Mouse (Mus musculus) liver, embryonic 14.5 days (tissue): ENCODE measurements around the gene As3mt. TPM values are rescaled to one million over a fixed set of nuclear protein-coding genes. Genes with fewer than 3 reads are reported as not detected.
A peak's percentile ranks its signal among the peaks of the same experiment; 100 is the strongest.

ENCODE experiments used
- ATAC-seq: fragments of 200-750 bp; cut with Nextera tagmentation; 2 replicates; pipeline ENCODE4 v1.8.0; 2017; ENCODE audit warnings: moderate number of reproducible peaks, mild to moderate bottlenecking, moderate library complexity; ENCODE audit not compliant: insufficient read depth
- DNase-seq, 3 experiments: peaks; one replicate each; pipeline ENCODE4 v3.0.0-alpha.2; 2012 to 2013; ENCODE audit warnings: low read depth in 3 of 3, low spot score in 3 of 3
- H3K27ac ChIP-seq: fragments of 300-500 bp; sonication (generic); 2 replicates; pipeline ENCODE4 v1.5.1; 2014; ENCODE audit warnings: moderate library complexity, mild to moderate bottlenecking, control low read depth, inconsistent platforms
- H3K27me3 ChIP-seq: fragments of 300-500 bp; sonication (generic); 2 replicates; pipeline ENCODE4 v1.6.1; 2014; ENCODE audit warnings: mild to moderate bottlenecking, low read length, moderate library complexity; ENCODE audit not compliant: control insufficient read depth, insufficient read depth
- H3K36me3 ChIP-seq: fragments of 300-500 bp; sonication (generic); replicated peaks from 2 replicates; pipeline ENCODE4 v1.6.1; 2014; ENCODE audit warnings: low read depth; ENCODE audit not compliant: control insufficient read depth, insufficient read depth
- H3K4me1 ChIP-seq, 2 experiments: fragments of 200-500 bp in 1 of 2; fragments of 300-500 bp in 1 of 2; sonication (generic) in 1 of 2; replicated peaks; 2 replicates each; pipeline ENCODE4 v1.6.1; 2012 to 2014; ENCODE audit warnings: antibody characterized with exemption in 1 of 2, inconsistent platforms in 1 of 2, low read length in 1 of 2; ENCODE audit not compliant: control insufficient read depth in 2 of 2, insufficient read depth in 2 of 2
- H3K4me2 ChIP-seq: fragments of 300-500 bp; sonication (generic); 2 replicates; pipeline ENCODE4 v1.6.1; 2014; ENCODE audit warnings: low read depth, mild to moderate bottlenecking, control low read depth, moderate library complexity
- H3K4me3 ChIP-seq, 2 experiments: fragments of 200-500 bp in 1 of 2; fragments of 300-500 bp in 1 of 2; sonication (generic) in 1 of 2; 2 replicates each; pipeline ENCODE4 v1.5.1; 2012 to 2014; ENCODE audit warnings: low read depth in 2 of 2, low read length in 2 of 2, mild to moderate bottlenecking in 2 of 2, control low read depth in 1 of 2, inconsistent platforms in 1 of 2, moderate library complexity in 1 of 2; ENCODE audit not compliant: insufficient read depth in 1 of 2
- H3K9ac ChIP-seq: fragments of 300-500 bp; sonication (generic); replicated peaks from 2 replicates; pipeline ENCODE4 v1.6.1; 2014; ENCODE audit warnings: mild to moderate bottlenecking, control low read depth, moderate library complexity
- H3K9me3 ChIP-seq: fragments of 300-500 bp; sonication (generic); 2 replicates; pipeline ENCODE4 v1.6.1; 2016; ENCODE audit warnings: low read length, mixed read lengths; ENCODE audit not compliant: control insufficient read depth
- CTCF ChIP-seq: IDR thresholded peaks from 2 replicates; pipeline ENCODE4 v1.5.1; 2016; ENCODE audit warnings: antibody characterized with exemption, low read depth, control low read depth
- EP300 ChIP-seq: IDR thresholded peaks from 2 replicates; pipeline ENCODE4 v1.6.1; 2016; ENCODE audit warnings: antibody characterized with exemption, low read depth
- WGBS: fragments of 180-500 bp; shearing (Covaris S2); extraction: QIAGEN DNeasy Blood & Tissue Kit; methylation state at CpG from one replicate; pipeline ENCODE4 v1.1.7; 2014; ENCODE audit not compliant: insufficient replicate concordance; 5-methylcytosine and 5-hydroxymethylcytosine counted together
- polyA plus RNA-seq, 2 experiments: library from polyadenylated mRNA; depleted of rRNA in 1 of 2; stranded (reverse) in 1 of 2; unstranded in 1 of 2; fragments of >200 nt; fragmentation: Nextera tagmentation in 1 of 2; extraction: Ambion mirVana in 1 of 2; gene quantifications; 2 replicates each; pipeline versions ENCODE4 v1.2.1 to v1.2.3; 2012 to 2014

Gene As3mt
- polyA plus RNA-seq, 2 experiments: 5.1 to 12.8 TPM

DNA sequence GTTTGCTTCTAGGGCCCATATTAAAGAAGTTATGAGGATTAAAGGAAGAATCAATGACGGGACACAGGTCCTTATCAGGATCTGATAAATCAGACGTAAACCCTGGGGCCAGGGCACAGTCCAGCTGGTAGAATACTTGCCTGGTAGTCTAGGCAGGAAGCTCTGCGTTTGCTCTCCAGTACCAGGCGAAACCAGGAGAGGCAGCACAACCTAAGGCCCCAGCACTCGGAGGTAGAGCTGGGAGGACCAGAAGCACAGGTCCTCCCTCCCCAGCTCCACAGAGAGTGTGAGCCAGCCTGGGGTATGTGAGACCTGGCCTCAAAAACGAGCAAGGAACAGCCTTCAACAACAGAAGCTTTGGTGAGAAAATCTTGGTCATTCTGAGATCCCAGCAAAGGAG is 34.3 kb downstream of the As3mt start:
- no peak for ATAC-seq
- no peaks in the 10 kb centered on the region for H3K9me3 ChIP-seq
- WGBS: 34% methylated on average over 6 of the region's 6 CpGs

DNA sequence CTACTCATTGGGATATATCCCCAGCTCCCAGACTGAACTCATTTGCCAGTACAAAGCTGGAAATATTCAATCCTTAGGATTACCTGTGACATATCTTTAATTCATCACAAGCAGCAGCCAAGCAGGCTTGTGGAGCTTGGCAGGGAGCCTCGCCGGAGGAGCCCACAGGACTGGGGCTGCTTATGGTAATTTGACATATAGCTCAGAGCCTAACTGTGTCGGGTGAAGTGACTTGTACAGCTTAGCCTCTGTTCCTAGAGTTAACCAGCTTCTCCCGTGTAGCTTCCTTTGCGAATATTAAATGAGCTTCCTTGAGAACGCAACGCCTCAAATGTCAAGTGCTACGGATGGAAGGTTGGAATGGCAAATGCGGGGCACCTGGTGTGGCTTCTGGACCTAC is 37.4 kb downstream of the As3mt start:
- no peaks in the 10 kb centered on the region for H3K4me1 ChIP-seq
- H3K4me2 ChIP-seq: no peak overlapping the region
- H3K27ac ChIP-seq: no peak overlapping the region
- WGBS: 65% methylated on average over 9 of the region's 9 CpGs
- ATAC-seq (no peak), DNase-seq (no peak)
- H3K4me3 ChIP-seq: no peak overlapping the region
- H3K36me3 ChIP-seq: no peaks in the 10 kb centered on the region
- no peak overlapping the region for H3K9ac ChIP-seq
- no peaks in the 10 kb centered on the region for H3K9me3 ChIP-seq
- TF ChIP-seq EP300 (no peak), CTCF (no peak)
- no peaks in the 10 kb centered on the region for H3K27me3 ChIP-seq

More for the DNA sequence above, 34.3 kb downstream of the As3mt start:
- Histone ChIP-seq H3K9ac (no peak overlapping the region), H3K4me1 (no peaks in the 10 kb centered on the region), H3K27ac (no peak overlapping the region), H3K27me3 (no peaks in the 10 kb centered on the region), H3K4me3 (no peak overlapping the region), H3K4me2 (no peak overlapping the region), H3K36me3 (no peaks in the 10 kb centered on the region; the same call in 1 of the 2 replicates)
- TF ChIP-seq CTCF (peak; percentile 40), EP300 (no peak)
- DNase-seq: no peak

DNA sequence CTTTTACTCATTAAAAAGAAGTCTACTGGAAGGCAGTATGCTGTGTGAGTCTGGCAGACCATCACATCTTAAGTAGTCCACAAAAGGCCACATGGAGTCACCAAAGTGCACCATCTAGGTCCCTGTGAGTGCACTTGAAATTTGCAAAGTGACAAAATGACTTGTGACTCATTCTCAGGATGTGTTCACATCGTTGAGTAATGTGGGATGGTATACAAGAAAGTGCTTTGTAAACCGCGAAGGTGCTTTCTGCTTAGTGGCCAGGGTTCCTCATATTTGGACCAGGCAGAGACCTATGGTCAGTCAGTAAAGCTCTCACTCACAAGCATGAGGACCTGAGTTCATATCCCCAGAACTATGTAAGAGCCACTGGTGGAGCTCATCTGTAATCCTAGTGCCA is 40.5 kb downstream of the As3mt start:
- 67% methylated on average over 3 of the region's 3 CpGs for whole genome bisulfite sequencing
- ATAC-seq: no peak
- DNase-seq: no peak
- Histone ChIP-seq H3K27ac (no peak overlapping the region), H3K9me3 (no peaks in the 10 kb centered on the region), H3K9ac (no peak overlapping the region), H3K4me3 (no peak overlapping the region), H3K36me3 (no peaks in the 10 kb centered on the region), H3K4me1 (no peaks in the 10 kb centered on the region), H3K27me3 (no peaks in the 10 kb centered on the region), H3K4me2 (no peak overlapping the region)
- no peak for TF ChIP-seq CTCF
- TF ChIP-seq EP300: no peak

DNA sequence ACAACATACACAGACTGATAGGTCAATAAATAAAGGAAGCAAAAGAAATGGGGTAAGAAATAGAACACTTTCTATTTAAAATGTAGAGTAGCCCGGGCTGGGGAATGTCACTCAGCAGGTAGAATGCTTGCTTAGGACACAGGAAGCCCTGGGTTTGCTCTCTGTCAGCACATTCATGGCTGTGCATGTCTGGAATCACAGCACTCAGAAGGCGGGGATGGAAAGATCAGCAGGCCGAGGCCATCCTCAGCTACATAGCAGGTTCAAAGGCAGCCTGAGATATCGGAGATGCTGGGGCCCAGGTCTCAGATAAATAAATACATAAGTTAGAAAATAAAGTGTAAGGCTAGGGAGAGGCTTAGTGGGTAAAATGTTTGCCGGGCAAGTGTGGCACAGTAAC is 45.0 kb downstream of the As3mt start:
- Histone ChIP-seq H3K4me3 (no peak overlapping the region), H3K36me3 (no peaks in the 10 kb centered on the region), H3K27me3 (no peaks in the 10 kb centered on the region), H3K27ac (no peak overlapping the region), H3K9ac (no peak overlapping the region), H3K9me3 (no peaks in the 10 kb centered on the region), H3K4me2 (no peak overlapping the region), H3K4me1 (no peaks in the 10 kb centered on the region)
- WGBS: 68% methylated on average over 5 of the region's 5 CpGs
- TF ChIP-seq EP300 (no peak), CTCF (no peak)
- DNase-seq (no peak), ATAC-seq (no peak)

DNA sequence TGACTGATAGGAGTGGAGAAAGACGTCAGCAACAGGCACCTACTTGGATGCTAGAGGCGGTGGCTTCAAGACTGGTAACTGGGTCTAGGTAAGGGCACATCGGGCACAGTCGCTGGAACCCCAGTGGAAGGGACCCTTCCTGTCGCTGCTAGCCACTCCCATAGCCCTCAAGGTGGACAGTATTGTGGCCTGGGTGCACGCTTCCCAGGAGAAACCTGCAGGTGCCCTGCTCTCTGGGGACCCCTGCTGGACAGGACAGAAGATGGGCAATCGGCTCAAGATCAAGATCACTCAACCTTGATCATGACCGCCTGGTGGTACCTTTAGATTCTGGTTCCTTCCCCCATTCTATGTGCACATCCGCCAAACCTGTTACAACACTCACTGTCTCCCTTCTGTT is 47.8 kb downstream of the As3mt start:
- 40% methylated on average over 9 of the region's 9 CpGs for WGBS
- Histone ChIP-seq H3K4me1 (no peaks in the 10 kb centered on the region), H3K9ac (no peak overlapping the region), H3K4me2 (no peak overlapping the region), H3K27me3 (peaks cover 9% of the 10 kb centered on the region), H3K9me3 (no peaks in the 10 kb centered on the region), H3K4me3 (no peak overlapping the region), H3K27ac (no peak overlapping the region), H3K36me3 (no peaks in the 10 kb centered on the region)
- TF ChIP-seq CTCF: peak; percentile 90
- no peak for TF ChIP-seq EP300
- ATAC-seq (no peak), DNase-seq (no peak)
